Mouse (Mus musculus) heart, adult 2 months (tissue): ENCODE data around the gene Sdcbp2.

Source experiments
- CTCF ChIP-seq: fragments of 200-600 bp; IDR thresholded peaks from 2 replicates; pipeline ENCODE4 v1.8.1; 2022; ENCODE audit warnings: antibody characterized with exemption, mild to moderate bottlenecking, moderate library complexity
- POLR2A ChIP-seq: fragments of 200-500 bp; IDR thresholded peaks from 2 replicates; pipeline ENCODE4 v1.6.1; 2011; ENCODE audit warnings: mild to moderate bottlenecking, low read depth, low read length, control low read depth; ENCODE audit not compliant: insufficient read depth

DNA sequence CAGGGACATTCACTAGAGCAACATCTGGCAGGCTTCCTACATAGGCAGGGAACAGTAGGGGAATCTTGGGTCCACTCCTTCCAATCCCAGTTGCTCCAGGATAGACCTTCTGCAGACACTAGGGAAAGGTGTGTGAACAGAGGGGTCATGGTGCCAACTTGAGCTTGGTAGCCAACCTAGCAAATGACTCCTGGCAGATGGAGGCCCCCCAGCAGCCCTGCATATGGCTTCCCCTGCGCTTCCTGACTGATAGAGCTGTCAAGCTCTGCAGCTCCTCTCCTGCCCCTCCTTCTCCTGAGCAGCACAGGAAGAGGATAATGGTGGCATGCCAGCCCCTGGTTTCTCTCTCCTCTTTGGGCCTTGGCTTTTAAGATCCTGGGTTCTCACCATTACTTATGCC lies 36.0 kb downstream of the Sdcbp2 start:
- TF ChIP-seq CTCF (no peak), POLR2A (no peak)
